Mouse (Mus musculus) heart, postnatal 0 days (tissue): ENCODE results near the gene Camsap1.

ENCODE experiments used
- CTCF ChIP-seq: IDR thresholded peaks from 2 replicates; pipeline ENCODE4 v1.5.1; 2016; ENCODE audit warnings: antibody characterized with exemption, control low read depth, low read depth
- EP300 ChIP-seq: IDR thresholded peaks from 2 replicates; pipeline ENCODE4 v1.6.1; 2016; ENCODE audit warnings: antibody characterized with exemption, low read depth

GRCm38 (mm10) chr2:25877250-25877735 lies 105.8 kb downstream of the Camsap1 start:
- TF ChIP-seq EP300: no peak
- TF ChIP-seq CTCF: no peak
